Mouse (Mus musculus) heart, embryonic 16.5 days (tissue): ENCODE results near the gene BC004004. TPM values are rescaled to one million over a fixed set of nuclear protein-coding genes. Genes with fewer than 3 reads are reported as not detected.

Source experiments
- polyA plus RNA-seq: library from polyadenylated mRNA; unstranded; fragments of >200 nt; fragmentation: Nextera tagmentation; extraction: Ambion mirVana; gene quantifications from 2 replicates; pipeline ENCODE4 v1.2.1, GENCODE M21; 2015

BC004004 gene
- polyA plus RNA-seq, 1 experiment from 2014 or later = 95.4 TPM

Other genes with a start within 250 kb of the BC004004 start
- 323 and 367 TPM in 2 replicates for gene Srsf3, start 236.2 kb upstream of the BC004004 start, polyA plus RNA-seq
- 70.1 and 70.7 TPM in 2 replicates for gene Cdkn1a, start 177.8 kb upstream of the BC004004 start, polyA plus RNA-seq
- gene Rab44, start 154.6 kb upstream of the BC004004 start, polyA plus RNA-seq = 2.2 and 4.4 TPM in 2 replicates
- 13.3 and 14.1 TPM in 2 replicates for gene Cpne5, start 30.6 kb upstream of the BC004004 start, polyA plus RNA-seq
- 101 and 104 TPM in 2 replicates for gene Ppil1, start 4.6 kb upstream of the BC004004 start, polyA plus RNA-seq
- gene Pi16, start 48.9 kb downstream of the BC004004 start, polyA plus RNA-seq = 3.5 and 4.0 TPM in 2 replicates
- 220 and 273 TPM in 2 replicates for gene Mtch1, start 79.1 kb downstream of the BC004004 start, polyA plus RNA-seq
- gene Fgd2, start 92.1 kb downstream of the BC004004 start, polyA plus RNA-seq = 4.8 and 4.9 TPM in 2 replicates
- 14.4 and 15.7 TPM in 2 replicates for gene Pim1, start 222.0 kb downstream of the BC004004 start, polyA plus RNA-seq